Mouse (Mus musculus): Measurements from ENCODE around the gene Pcbp4. TPM values are rescaled to one million over a fixed set of nuclear protein-coding genes. Genes with fewer than 3 reads are reported as not detected.

Pcbp4 gene
- total RNA-seq (2023): 5.0 TPM

GRCm38 (mm10) chr9:106453271-106454070, at the start of gene Pcbp4:
Gene Pcbp4, plus strand, starts transcription at chr9:106453291.

GRCm38 (mm10) chr9:106429221-106430014, 23.7 kb upstream of the Pcbp4 start, which contains the start of gene Rpl29:
Gene Rpl29, plus strand, starts transcription at chr9:106429454.

GRCm38 (mm10) chr9:106447348-106447747, 5.7 kb upstream of the Pcbp4 start, which contains the start of the genes Abhd14b and Abhd14a:
Gene Abhd14b, plus strand, starts transcription at chr9:106447459.
Gene Abhd14a, minus strand, starts transcription at chr9:106447678.

GRCm38 (mm10) chr9:106465571-106466200, 12.6 kb downstream of the Pcbp4 start, which contains the start of gene Gpr62:
Gene Gpr62, minus strand, starts transcription at chr9:106465938.

GRCm38 (mm10) chr9:106475663-106476001, 22.5 kb downstream of the Pcbp4 start, which contains the start of gene Rrp9:
Gene Rrp9, plus strand, starts transcription at chr9:106475963.

GRCm38 (mm10) chr9:106476924-106477484, 23.9 kb downstream of the Pcbp4 start, which contains the start of gene Parp3:
Gene Parp3, minus strand, starts transcription at chr9:106476949.

GRCm38 (mm10) chr9:106499667-106500066, 46.6 kb downstream of the Pcbp4 start, which contains the start of gene Iqcf1:
Gene Iqcf1, plus strand, starts transcription at chr9:106499967.

Other genes with a start within 250 kb of the Pcbp4 start
- 11.5 TPM for gene Tlr9, start 230.7 kb upstream of the Pcbp4 start, total RNA-seq (2023)
- gene Alas1, start 204.6 kb upstream of the Pcbp4 start, total RNA-seq (2023): 44.3 TPM
- gene Poc1a, start 172.2 kb upstream of the Pcbp4 start, total RNA-seq (2023): 3.0 TPM
- 28.0 TPM for gene Dusp7, start 84.7 kb upstream of the Pcbp4 start, total RNA-seq (2023)
- gene Rpl29, start 23.8 kb upstream of the Pcbp4 start, total RNA-seq (2023): 867 TPM
- 12.5 TPM for gene Acy1, start 15.0 kb upstream of the Pcbp4 start, total RNA-seq (2023)
- gene Abhd14b, start 5.8 kb upstream of the Pcbp4 start, total RNA-seq (2023): 2.5 TPM
- 12.2 TPM for gene Abhd14a, start 5.6 kb upstream of the Pcbp4 start, total RNA-seq (2023)
- not detected for gene Gpr62, start 12.6 kb downstream of the Pcbp4 start, total RNA-seq (2023)
- 86.5 TPM for gene Rrp9, start 22.7 kb downstream of the Pcbp4 start, total RNA-seq (2023)
- gene Parp3, start 23.7 kb downstream of the Pcbp4 start, total RNA-seq (2023): 35.9 TPM
- not detected for gene Iqcf1, start 46.7 kb downstream of the Pcbp4 start, total RNA-seq (2023)
- not detected for gene Iqcf5, start 61.3 kb downstream of the Pcbp4 start, total RNA-seq (2023)
- gene Iqcf3, start 108.3 kb downstream of the Pcbp4 start, total RNA-seq (2023): not detected
- not detected for gene Iqcf4, start 117.7 kb downstream of the Pcbp4 start, total RNA-seq (2023)
- not detected for gene Iqcf6, start 173.3 kb downstream of the Pcbp4 start, total RNA-seq (2023)
- not detected for gene Grm2, start 202.8 kb downstream of the Pcbp4 start, total RNA-seq (2023)
- gene Tex264, start 232.6 kb downstream of the Pcbp4 start, total RNA-seq (2023): 59.8 TPM

All from CD8-positive naive resting alpha-beta T cell, adult 57 days (primary cell).